Mouse (Mus musculus) lung, postnatal 0 days (tissue): ENCODE results near the gene Wasf2.

Experiments
- CTCF ChIP-seq: IDR thresholded peaks from 2 replicates; pipeline ENCODE4 v1.5.1; 2016; ENCODE audit warnings: antibody characterized with exemption, mild to moderate bottlenecking
- EP300 ChIP-seq: IDR thresholded peaks from 2 replicates; pipeline ENCODE4 v1.6.1; 2016; ENCODE audit warnings: antibody characterized with exemption, mild to moderate bottlenecking, control low read depth

DNA sequence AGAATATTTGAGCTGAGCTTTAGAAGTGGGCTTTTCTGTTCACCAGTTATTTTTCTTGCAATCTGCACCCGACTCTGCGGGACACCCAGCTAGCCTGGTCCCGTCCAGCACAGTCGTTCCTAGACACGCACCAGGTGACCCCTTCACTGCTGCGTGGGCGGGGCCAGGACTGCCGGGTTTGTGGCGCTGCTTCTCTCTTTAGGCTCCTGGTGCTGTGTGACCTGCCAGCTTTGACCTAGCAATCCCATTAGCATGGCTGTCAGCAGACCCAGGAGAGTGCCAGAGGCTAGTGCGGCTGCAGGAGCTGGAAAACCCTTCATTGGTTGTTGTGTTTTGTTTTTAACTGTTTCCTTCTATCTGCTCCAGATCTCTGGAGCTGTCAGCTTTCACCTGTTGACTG, 59.1 kb downstream of the Wasf2 start:
- TF ChIP-seq CTCF: no peak
- TF ChIP-seq EP300: no peak
